Mouse (Mus musculus) neural tube, embryonic 14.5 days (tissue): ENCODE results near the gene Rnf141. TPM values are rescaled to one million over a fixed set of nuclear protein-coding genes. Genes with fewer than 3 reads are reported as not detected.

Experiments used
- ATAC-seq: fragments of 200-750 bp; cut with Nextera tagmentation; 2 replicates; pipeline ENCODE4 v1.8.0; 2017; ENCODE audit warnings: low read depth, mild to moderate bottlenecking, moderate TSS enrichment, moderate library complexity
- H3K27ac ChIP-seq: fragments of 300-500 bp; sonication (generic); 2 replicates; pipeline ENCODE4 v1.5.1; 2014; ENCODE audit warnings: low read depth, mild to moderate bottlenecking, control low read depth, low read length, moderate library complexity, mixed read lengths
- H3K27me3 ChIP-seq: fragments of 300-500 bp; sonication (generic); 2 replicates; pipeline ENCODE4 v1.6.1; 2014; ENCODE audit warnings: low read length; ENCODE audit not compliant: control insufficient read depth, insufficient read depth
- H3K36me3 ChIP-seq: fragments of 300-500 bp; sonication (generic); 2 replicates; pipeline ENCODE4 v1.6.1; 2014; ENCODE audit warnings: low read length, mixed read lengths; ENCODE audit not compliant: control insufficient read depth, insufficient read depth
- H3K4me1 ChIP-seq: fragments of 300-500 bp; sonication (generic); 2 replicates; pipeline ENCODE4 v1.6.1; 2014; ENCODE audit warnings: low read length; ENCODE audit not compliant: control insufficient read depth, insufficient read depth
- H3K4me2 ChIP-seq: fragments of 300-500 bp; sonication (generic); 2 replicates; pipeline ENCODE4 v1.6.1; 2014; ENCODE audit warnings: mild to moderate bottlenecking, low read depth, low read length, control low read depth
- H3K4me3 ChIP-seq: fragments of 300-500 bp; sonication (generic); 2 replicates; pipeline ENCODE4 v1.5.1; 2014; ENCODE audit warnings: low read depth, low read length, control low read depth, mixed read lengths
- H3K9ac ChIP-seq: fragments of 300-500 bp; sonication (generic); replicated peaks from 2 replicates; pipeline ENCODE4 v1.6.1; 2014; ENCODE audit warnings: low read depth, mild to moderate bottlenecking, control low read depth, low read length, mixed read lengths
- H3K9me3 ChIP-seq: fragments of 300-500 bp; sonication (generic); 2 replicates; pipeline ENCODE4 v1.6.1; 2016; ENCODE audit warnings: low read length; ENCODE audit not compliant: control insufficient read depth
- WGBS: fragments of 180-500 bp; shearing (Covaris S2); extraction: QIAGEN DNeasy Blood & Tissue Kit; methylation state at CpG from one replicate; pipeline ENCODE4 v1.1.7; 2014; 5-methylcytosine and 5-hydroxymethylcytosine counted together
- polyA plus RNA-seq: library from polyadenylated mRNA; unstranded; fragments of >200 nt; fragmentation: Nextera tagmentation; extraction: Ambion mirVana; gene quantifications from 2 replicates; pipeline ENCODE4 v1.2.1, GENCODE M21; 2014

Gene Rnf141
- polyA plus RNA-seq, 1 experiment from 2014 or later, result 43.0 TPM

- Histone ChIP-seq H3K9ac (no peak overlapping the region), H3K4me3 (no peak overlapping the region), H3K27ac (no peak overlapping the region), H3K9me3 (no peaks in the 10 kb centered on the region), H3K4me2 (no peak overlapping the region), H3K4me1 (no peaks in the 10 kb centered on the region), H3K36me3 (peaks cover 8% of the 10 kb centered on the region), H3K27me3 (no peaks in the 10 kb centered on the region)
- WGBS, result 41% methylated on average over 3 of the region's 3 CpGs
- no peak for ATAC-seq
These were observed 22.6 kb downstream of the Rnf141 start for GRCm38 (mm10) chr7:110821653-110822052.

GRCm38 (mm10) chr7:110821068-110821467 is 23.2 kb downstream of the Rnf141 start:
- peak; percentile 38; the same call in 1 of the 2 replicates for ATAC-seq
- no peak overlapping the region for H3K9ac ChIP-seq
- H3K4me1 ChIP-seq, result no peaks in the 10 kb centered on the region
- WGBS, result 17% methylated on average over 5 of the region's 5 CpGs
- no peak overlapping the region for H3K4me2 ChIP-seq
- peaks cover 8% of the 10 kb centered on the region for H3K36me3 ChIP-seq
- H3K27me3 ChIP-seq, result no peaks in the 10 kb centered on the region
- no peaks in the 10 kb centered on the region for H3K9me3 ChIP-seq
- H3K27ac ChIP-seq, result no peak overlapping the region
- H3K4me3 ChIP-seq, result no peak overlapping the region

GRCm38 (mm10) chr7:110818787-110819350 is 25.4 kb downstream of the Rnf141 start:
- no peak for ATAC-seq
- H3K27ac ChIP-seq, result no peak overlapping the region
- H3K4me1 ChIP-seq, result no peaks in the 10 kb centered on the region
- peaks cover 3% of the 10 kb centered on the region; the same call in 1 of the 2 replicates for H3K36me3 ChIP-seq
- 86% methylated on average over 11 of the region's 11 CpGs for WGBS
- no peaks in the 10 kb centered on the region for H3K9me3 ChIP-seq
- H3K4me2 ChIP-seq, result no peak overlapping the region
- no peak overlapping the region for H3K4me3 ChIP-seq
- no peaks in the 10 kb centered on the region for H3K27me3 ChIP-seq
- no peak overlapping the region for H3K9ac ChIP-seq

- ATAC-seq, result no peak
- Histone ChIP-seq H3K27me3 (no peaks in the 10 kb centered on the region), H3K4me3 (no peak overlapping the region), H3K9ac (no peak overlapping the region), H3K36me3 (peaks cover 3% of the 10 kb centered on the region; the same call in 1 of the 2 replicates), H3K9me3 (no peaks in the 10 kb centered on the region), H3K4me2 (no peak overlapping the region), H3K4me1 (no peaks in the 10 kb centered on the region), H3K27ac (no peak overlapping the region)
- 89% methylated on average over 6 of the region's 6 CpGs for WGBS
These were observed 26.1 kb downstream of the Rnf141 start for GRCm38 (mm10) chr7:110818206-110818605.

- H3K27ac ChIP-seq, result no peak overlapping the region
- no peak overlapping the region for H3K4me3 ChIP-seq
- no peaks in the 10 kb centered on the region for H3K9me3 ChIP-seq
- no peaks in the 10 kb centered on the region for H3K27me3 ChIP-seq
- no peak overlapping the region for H3K4me2 ChIP-seq
- no peak; the same call in 1 of the 2 replicates for ATAC-seq
- H3K36me3 ChIP-seq, result no peaks in the 10 kb centered on the region
- 73% methylated on average over 5 of the region's 5 CpGs for WGBS
- no peak overlapping the region for H3K9ac ChIP-seq
- no peaks in the 10 kb centered on the region for H3K4me1 ChIP-seq
These were observed 28.2 kb downstream of the Rnf141 start for GRCm38 (mm10) chr7:110816037-110816436.

GRCm38 (mm10) chr7:110813983-110814382 is 30.3 kb downstream of the Rnf141 start:
- H3K4me2 ChIP-seq, result no peak overlapping the region
- H3K4me1 ChIP-seq, result no peaks in the 10 kb centered on the region
- WGBS, result 91% methylated on average over 1 of the region's 1 CpGs
- H3K36me3 ChIP-seq, result no peaks in the 10 kb centered on the region
- no peaks in the 10 kb centered on the region for H3K9me3 ChIP-seq
- no peak overlapping the region for H3K27ac ChIP-seq
- ATAC-seq, result no peak
- no peak overlapping the region for H3K4me3 ChIP-seq
- H3K9ac ChIP-seq, result no peak overlapping the region
- H3K27me3 ChIP-seq, result no peaks in the 10 kb centered on the region

- H3K27ac ChIP-seq, result no peak overlapping the region
- WGBS, result 90% methylated on average over 5 of the region's 5 CpGs
- H3K27me3 ChIP-seq, result no peaks in the 10 kb centered on the region
- H3K4me3 ChIP-seq, result no peak overlapping the region
- H3K36me3 ChIP-seq, result no peaks in the 10 kb centered on the region
- no peaks in the 10 kb centered on the region for H3K9me3 ChIP-seq
- no peaks in the 10 kb centered on the region for H3K4me1 ChIP-seq
- ATAC-seq, result no peak
- H3K4me2 ChIP-seq, result no peak overlapping the region
- H3K9ac ChIP-seq, result no peak overlapping the region
These were observed 32.7 kb downstream of the Rnf141 start for GRCm38 (mm10) chr7:110811529-110811928.

GRCm38 (mm10) chr7:110810995-110811394 is 33.3 kb downstream of the Rnf141 start:
- no peak for ATAC-seq
- Histone ChIP-seq H3K9ac (no peak overlapping the region), H3K4me1 (no peaks in the 10 kb centered on the region), H3K27ac (no peak overlapping the region), H3K27me3 (no peaks in the 10 kb centered on the region), H3K36me3 (no peaks in the 10 kb centered on the region), H3K4me3 (no peak overlapping the region), H3K4me2 (no peak overlapping the region), H3K9me3 (no peaks in the 10 kb centered on the region)
- WGBS, result 85% methylated on average over 8 of the region's 8 CpGs

- Histone ChIP-seq H3K9me3 (no peaks in the 10 kb centered on the region), H3K4me3 (no peak overlapping the region), H3K4me2 (no peak overlapping the region), H3K9ac (no peak overlapping the region), H3K27ac (no peak overlapping the region), H3K27me3 (no peaks in the 10 kb centered on the region), H3K36me3 (no peaks in the 10 kb centered on the region), H3K4me1 (no peaks in the 10 kb centered on the region)
- 87% methylated on average over 18 of the region's 18 CpGs for WGBS
- no peak for ATAC-seq
These were observed 34.4 kb downstream of the Rnf141 start for GRCm38 (mm10) chr7:110809585-110810557.
